Mouse (Mus musculus) right cerebral cortex, postnatal 36 days (tissue): Measurements from ENCODE around the gene Thap12.

Source experiments
- DNase-seq, 2 experiments: peaks; one replicate each; pipeline ENCODE4 v3.0.0; 2022; ENCODE audit warnings: low spot score in 2 of 2, mixed read lengths in 1 of 2

The Thap12 gene

GRCm38 (mm10) chr7:98702283-98703240, at the start of gene Thap12:
Thap12 (plus strand) TSS chr7:98703103.
- peak; percentile 98 to 99 for DNase-seq

GRCm38 (mm10) chr7:98655681-98656530, 47.0 kb upstream of the Thap12 start:
- peak; percentile 75 to 77 for DNase-seq

- peak; percentile 94 to 98 for DNase-seq
Observed at GRCm38 (mm10) chr7:98656531-98657221, 46.2 kb upstream of the Thap12 start, which contains the start of gene Emsy. Emsy (minus strand) TSS chr7:98656783.

- no peak for DNase-seq
Observed at GRCm38 (mm10) chr7:98665166-98665565, 37.7 kb upstream of the Thap12 start.

- no peak for DNase-seq
Observed at GRCm38 (mm10) chr7:98665726-98666125, 37.2 kb upstream of the Thap12 start.

GRCm38 (mm10) chr7:98667956-98668746, 34.8 kb upstream of the Thap12 start:
- no peak for DNase-seq

GRCm38 (mm10) chr7:98670831-98671230, 32.1 kb upstream of the Thap12 start:
- DNase-seq = no peak

- no peak for DNase-seq
Observed at GRCm38 (mm10) chr7:98671416-98671815, 31.5 kb upstream of the Thap12 start.

- no peak for DNase-seq
Observed at GRCm38 (mm10) chr7:98672241-98672955, 30.5 kb upstream of the Thap12 start.

GRCm38 (mm10) chr7:98674344-98674743, 28.6 kb upstream of the Thap12 start:
- DNase-seq = no peak

- DNase-seq = no peak
Observed at GRCm38 (mm10) chr7:98677511-98677910, 25.4 kb upstream of the Thap12 start.

- DNase-seq = no peak
Observed at GRCm38 (mm10) chr7:98678441-98678840, 24.5 kb upstream of the Thap12 start.

GRCm38 (mm10) chr7:98680691-98681090, 22.2 kb upstream of the Thap12 start:
- DNase-seq = no peak

GRCm38 (mm10) chr7:98682821-98683220, 20.1 kb upstream of the Thap12 start:
- DNase-seq = no peak

GRCm38 (mm10) chr7:98685895-98686294, 17.0 kb upstream of the Thap12 start:
- no peak for DNase-seq

- DNase-seq = no peak
Observed at GRCm38 (mm10) chr7:98690126-98690525, 12.8 kb upstream of the Thap12 start.

GRCm38 (mm10) chr7:98690831-98691230, 12.1 kb upstream of the Thap12 start:
- no peak for DNase-seq

- no peak for DNase-seq
Observed at GRCm38 (mm10) chr7:98692761-98693546, 9.9 kb upstream of the Thap12 start.

GRCm38 (mm10) chr7:98694046-98694445, 8.9 kb upstream of the Thap12 start:
- DNase-seq = peak in 1 of 2 experiments; percentile 23
